Mouse (Mus musculus) heart, embryonic 13.5 days (tissue): ENCODE measurements around the gene Cep170b. TPM values are rescaled to one million over a fixed set of nuclear protein-coding genes. Genes with fewer than 3 reads are reported as not detected.

Source experiments
- ATAC-seq: fragments of 200-750 bp; cut with Nextera tagmentation; 2 replicates; pipeline ENCODE4 v1.8.0; 2017; ENCODE audit warnings: moderate TSS enrichment; ENCODE audit not compliant: insufficient number of reproducible peaks, low FRiP score, low TSS enrichment; ENCODE audit errors: extremely low read depth
- H3K27ac ChIP-seq: fragments of 300-500 bp; sonication (generic); replicated peaks from 2 replicates; pipeline ENCODE4 v1.5.1; 2015; ENCODE audit warnings: moderate library complexity, mild to moderate bottlenecking, inconsistent platforms
- H3K27me3 ChIP-seq: fragments of 300-500 bp; sonication (generic); replicated peaks from 2 replicates; pipeline ENCODE4 v1.6.1; 2015; ENCODE audit warnings: mild to moderate bottlenecking, inconsistent platforms
- H3K36me3 ChIP-seq: fragments of 300-500 bp; sonication (generic); 2 replicates; pipeline ENCODE4 v1.6.1; 2015; ENCODE audit warnings: mild to moderate bottlenecking, inconsistent platforms
- H3K4me1 ChIP-seq: fragments of 300-500 bp; sonication (generic); 2 replicates; pipeline ENCODE4 v1.6.1; 2015; ENCODE audit warnings: inconsistent platforms
- H3K4me2 ChIP-seq: fragments of 300-500 bp; sonication (generic); 2 replicates; pipeline ENCODE4 v1.6.1; 2015; ENCODE audit warnings: inconsistent platforms, mild to moderate bottlenecking, moderate library complexity
- H3K4me3 ChIP-seq: fragments of 300-500 bp; sonication (generic); 2 replicates; pipeline ENCODE4 v1.5.1; 2015; ENCODE audit warnings: moderate library complexity, mild to moderate bottlenecking, inconsistent platforms
- H3K9ac ChIP-seq: fragments of 300-500 bp; sonication (generic); 2 replicates; pipeline ENCODE4 v1.6.1; 2015; ENCODE audit warnings: inconsistent platforms, mild to moderate bottlenecking, moderate library complexity
- H3K9me3 ChIP-seq: fragments of 300-500 bp; sonication (generic); 2 replicates; pipeline ENCODE4 v1.6.1; 2016; ENCODE audit warnings: inconsistent platforms
- WGBS: fragments of 180-500 bp; shearing (Covaris S2); methylation state at CpG from one replicate; pipeline ENCODE4 v1.1.7; 2015; ENCODE audit warnings: mixed read lengths; 5-methylcytosine and 5-hydroxymethylcytosine counted together
- polyA plus RNA-seq: library from polyadenylated mRNA; unstranded; fragments of >200 nt; fragmentation: Nextera tagmentation; extraction: Ambion mirVana; gene quantifications from 2 replicates; pipeline ENCODE4 v1.2.1, GENCODE M21; 2015

The Cep170b gene
- polyA plus RNA-seq, 1 experiment from 2014 or later = 4.0 TPM

GRCm38 (mm10) chr12:112750976-112751375, 30.7 kb downstream of the Cep170b start:
- H3K4me1 ChIP-seq = peaks cover 10% of the 10 kb centered on the region
- H3K27me3 ChIP-seq = peaks cover 27% of the 10 kb centered on the region; the same call in 1 of the 2 replicates
- WGBS = 80% methylated on average over 12 of the region's 12 CpGs
- no peak overlapping the region for H3K4me2 ChIP-seq
- ATAC-seq = no peak
- no peaks in the 10 kb centered on the region for H3K9me3 ChIP-seq
- no peak overlapping the region for H3K27ac ChIP-seq
- no peaks in the 10 kb centered on the region for H3K36me3 ChIP-seq
- no peak overlapping the region for H3K4me3 ChIP-seq
- H3K9ac ChIP-seq = no peak overlapping the region

GRCm38 (mm10) chr12:112752399-112752798, 32.1 kb downstream of the Cep170b start:
- H3K9ac ChIP-seq = no peak overlapping the region
- no peak for ATAC-seq
- no peaks in the 10 kb centered on the region for H3K9me3 ChIP-seq
- H3K27ac ChIP-seq = no peak overlapping the region
- no peak overlapping the region for H3K4me2 ChIP-seq
- H3K27me3 ChIP-seq = peaks cover 27% of the 10 kb centered on the region; the same call in 1 of the 2 replicates
- 47% methylated on average over 2 of the region's 2 CpGs for WGBS
- H3K4me1 ChIP-seq = peaks cover 3% of the 10 kb centered on the region
- H3K4me3 ChIP-seq = no peak overlapping the region
- H3K36me3 ChIP-seq = no peaks in the 10 kb centered on the region

DNA sequence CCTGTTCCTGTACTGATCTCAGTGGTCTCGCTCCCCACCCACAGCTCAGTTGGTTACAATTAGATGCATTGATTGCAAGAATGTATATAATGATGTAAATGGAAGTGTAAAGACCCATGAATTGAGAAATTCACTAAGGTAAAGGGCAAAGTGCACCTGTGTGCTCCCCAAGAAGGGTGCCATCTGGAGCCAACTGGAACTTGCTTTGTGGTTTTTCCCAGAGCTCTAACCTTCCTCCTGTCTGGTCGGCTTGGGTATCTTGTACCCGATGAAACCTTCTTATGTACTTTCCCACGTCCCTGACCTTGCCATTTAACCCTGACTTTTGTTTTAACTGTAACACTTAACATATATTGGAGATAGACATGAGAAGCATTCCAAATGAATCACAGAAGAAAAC, 35.6 kb downstream of the Cep170b start:
- Histone ChIP-seq H3K4me2 (no peak overlapping the region), H3K36me3 (no peaks in the 10 kb centered on the region), H3K4me1 (no peaks in the 10 kb centered on the region), H3K9me3 (no peaks in the 10 kb centered on the region), H3K4me3 (no peak overlapping the region), H3K27me3 (0 out of 2 replicates have a peak, but pooled peaks cover 21% of the 10 kb centered on the region), H3K9ac (no peak overlapping the region), H3K27ac (no peak overlapping the region)
- ATAC-seq = no peak
- 67% methylated on average over 4 of the region's 4 CpGs for WGBS

GRCm38 (mm10) chr12:112757896-112758295, 37.6 kb downstream of the Cep170b start:
- 0 out of 2 replicates have a peak, but pooled peaks cover 11% of the 10 kb centered on the region for H3K27me3 ChIP-seq
- no peaks in the 10 kb centered on the region for H3K36me3 ChIP-seq
- H3K9ac ChIP-seq = no peak overlapping the region
- no peak overlapping the region for H3K4me3 ChIP-seq
- H3K9me3 ChIP-seq = no peaks in the 10 kb centered on the region
- ATAC-seq = no peak
- 77% methylated on average over 5 of the region's 5 CpGs for WGBS
- no peak overlapping the region for H3K4me2 ChIP-seq
- no peaks in the 10 kb centered on the region for H3K4me1 ChIP-seq
- no peak overlapping the region for H3K27ac ChIP-seq

GRCm38 (mm10) chr12:112759471-112759870, 39.2 kb downstream of the Cep170b start:
- Histone ChIP-seq H3K4me2 (no peak overlapping the region), H3K27me3 (0 out of 2 replicates have a peak, but pooled peaks cover 8% of the 10 kb centered on the region), H3K27ac (no peak overlapping the region), H3K4me1 (no peaks in the 10 kb centered on the region), H3K9me3 (no peaks in the 10 kb centered on the region), H3K36me3 (no peaks in the 10 kb centered on the region), H3K4me3 (no peak overlapping the region), H3K9ac (no peak overlapping the region)
- WGBS = 74% methylated on average over 3 of the region's 3 CpGs
- no peak for ATAC-seq

GRCm38 (mm10) chr12:112760154-112760926, 40.1 kb downstream of the Cep170b start, which contains the start of gene Pld4:
Gene Pld4, plus strand, starts transcription at chr12:112760655.
- H3K27ac ChIP-seq = no peak within 1 kb of the TSS
- H3K9ac ChIP-seq = no peak within 1 kb of the TSS
- no peaks in the 10 kb centered on the region for H3K4me1 ChIP-seq
- no peak within 1 kb of the TSS for H3K4me3 ChIP-seq
- 35% methylated on average over 4 of the region's 4 CpGs for WGBS
- 0 out of 2 replicates have a peak, but pooled peaks cover 4% of the 10 kb centered on the region for H3K27me3 ChIP-seq
- H3K4me2 ChIP-seq = no peak within 1 kb of the TSS
- no peaks in the 10 kb centered on the region for H3K9me3 ChIP-seq
- no peak; the same call in 1 of the 2 replicates for ATAC-seq
- no peaks in the 10 kb centered on the region for H3K36me3 ChIP-seq

- Histone ChIP-seq H3K27me3 (no peaks in the 10 kb centered on the region), H3K4me2 (no peak overlapping the region), H3K4me1 (no peaks in the 10 kb centered on the region), H3K9ac (no peak overlapping the region), H3K9me3 (no peaks in the 10 kb centered on the region), H3K27ac (no peak overlapping the region), H3K4me3 (no peak overlapping the region), H3K36me3 (no peaks in the 10 kb centered on the region)
- ATAC-seq = no peak
- WGBS = 76% methylated on average over 4 of the region's 4 CpGs
These were observed 41.2 kb downstream of the Cep170b start for GRCm38 (mm10) chr12:112761411-112761810.

- ATAC-seq = no peak
- no peak overlapping the region for H3K4me2 ChIP-seq
- no peaks in the 10 kb centered on the region for H3K36me3 ChIP-seq
- H3K27me3 ChIP-seq = no peaks in the 10 kb centered on the region
- H3K4me1 ChIP-seq = no peaks in the 10 kb centered on the region
- no peaks in the 10 kb centered on the region for H3K9me3 ChIP-seq
- no peak overlapping the region for H3K4me3 ChIP-seq
- H3K27ac ChIP-seq = no peak overlapping the region
- WGBS = 82% methylated on average over 3 of the region's 3 CpGs
- H3K9ac ChIP-seq = no peak overlapping the region
These were observed 41.8 kb downstream of the Cep170b start for GRCm38 (mm10) chr12:112762018-112762417.

DNA sequence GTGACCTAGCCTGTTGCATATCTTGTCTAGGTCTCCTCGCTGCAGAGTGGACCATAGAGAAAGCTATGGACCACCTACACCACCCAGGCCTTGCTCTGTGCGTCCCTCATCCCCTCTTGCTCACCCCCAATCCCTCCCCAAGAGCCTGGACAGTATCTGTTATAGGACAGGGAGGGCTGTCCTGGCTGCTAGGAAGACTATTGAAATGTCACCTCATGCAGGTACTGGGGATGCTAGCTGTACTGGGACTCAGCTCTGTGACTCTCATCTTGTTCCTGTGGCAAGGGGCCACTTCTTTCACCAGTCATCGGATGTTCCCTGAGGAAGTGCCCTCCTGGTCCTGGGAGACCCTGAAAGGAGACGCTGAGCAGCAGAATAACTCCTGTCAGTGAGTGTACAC, 42.9 kb downstream of the Cep170b start:
- no peak overlapping the region for H3K27ac ChIP-seq
- no peak for ATAC-seq
- no peak overlapping the region for H3K4me3 ChIP-seq
- no peaks in the 10 kb centered on the region for H3K9me3 ChIP-seq
- H3K4me2 ChIP-seq = no peak overlapping the region
- 67% methylated on average over 4 of the region's 4 CpGs for WGBS
- no peak overlapping the region for H3K9ac ChIP-seq
- no peaks in the 10 kb centered on the region for H3K4me1 ChIP-seq
- no peaks in the 10 kb centered on the region for H3K36me3 ChIP-seq
- no peaks in the 10 kb centered on the region for H3K27me3 ChIP-seq

DNA sequence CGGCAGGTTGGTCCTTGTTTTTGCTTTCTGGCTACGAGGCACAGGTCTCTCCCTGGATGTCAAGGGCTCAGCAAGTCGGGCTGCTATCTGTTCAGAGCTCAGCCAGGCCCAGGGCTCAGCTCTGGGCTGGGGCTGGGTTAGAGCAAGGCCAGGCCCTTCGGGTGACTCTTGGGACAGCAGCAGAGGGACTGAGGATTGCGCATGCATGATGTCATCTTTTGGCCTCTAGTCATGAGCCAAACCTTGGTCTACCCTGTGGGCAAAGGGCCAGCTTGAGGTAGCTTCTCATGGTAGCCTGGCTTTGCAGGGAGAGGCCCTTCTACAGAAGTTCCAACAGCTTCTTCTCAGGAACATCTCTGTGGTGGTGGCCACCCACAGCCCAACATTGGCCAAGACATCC, 43.9 kb downstream of the Cep170b start:
- WGBS = 62% methylated on average over 5 of the region's 5 CpGs

GRCm38 (mm10) chr12:112764991-112765390, 44.7 kb downstream of the Cep170b start:
- Histone ChIP-seq H3K4me3 (no peak overlapping the region), H3K9me3 (no peaks in the 10 kb centered on the region), H3K4me1 (peaks cover 10% of the 10 kb centered on the region; the same call in 1 of the 2 replicates), H3K27ac (no peak overlapping the region), H3K4me2 (no peak overlapping the region), H3K36me3 (no peaks in the 10 kb centered on the region), H3K27me3 (no peaks in the 10 kb centered on the region), H3K9ac (no peak overlapping the region)
- 83% methylated on average over 7 of the region's 7 CpGs for WGBS
- ATAC-seq = no peak

More for the DNA sequence above, 43.9 kb downstream of the Cep170b start:
- H3K27me3 ChIP-seq = no peaks in the 10 kb centered on the region
- H3K9ac ChIP-seq = no peak overlapping the region
- no peak overlapping the region for H3K4me2 ChIP-seq
- peaks cover 2% of the 10 kb centered on the region; the same call in 1 of the 2 replicates for H3K4me1 ChIP-seq
- no peak overlapping the region for H3K27ac ChIP-seq
- H3K36me3 ChIP-seq = no peaks in the 10 kb centered on the region
- no peak for ATAC-seq
- H3K4me3 ChIP-seq = no peak overlapping the region
- no peaks in the 10 kb centered on the region for H3K9me3 ChIP-seq

DNA sequence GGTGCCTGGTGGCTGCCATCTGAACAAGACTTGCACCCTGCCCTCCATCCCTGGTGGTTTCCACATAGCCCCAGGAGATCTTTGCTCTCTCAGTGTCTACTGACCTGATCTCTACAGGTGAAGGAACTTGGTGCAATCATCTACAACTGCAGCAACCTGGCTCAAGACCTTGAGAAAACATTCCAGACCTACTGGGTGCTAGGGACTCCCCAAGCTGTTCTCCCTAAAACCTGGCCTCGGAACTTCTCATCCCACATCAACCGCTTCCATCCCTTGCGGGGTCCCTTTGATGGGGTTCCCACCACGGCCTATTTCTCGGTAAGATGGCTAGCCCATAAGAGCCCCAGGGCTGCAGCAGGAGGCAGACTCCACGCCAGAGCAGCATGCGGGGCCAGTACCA, 46.3 kb downstream of the Cep170b start:
- Histone ChIP-seq H3K27ac (no peak overlapping the region), H3K9ac (no peak overlapping the region), H3K9me3 (no peaks in the 10 kb centered on the region), H3K27me3 (no peaks in the 10 kb centered on the region), H3K4me2 (no peak overlapping the region), H3K4me3 (no peak overlapping the region), H3K4me1 (peaks cover 10% of the 10 kb centered on the region; the same call in 1 of the 2 replicates), H3K36me3 (no peaks in the 10 kb centered on the region)
- 83% methylated on average over 7 of the region's 7 CpGs for WGBS
- ATAC-seq = no peak
